Mouse (Mus musculus) liver (tissue): Measurements from ENCODE around the gene Chac2.
A peak's percentile ranks its signal among the peaks of the same experiment; 100 is the strongest.
"Not testable (repeated sequence)": the region's sequence is repeated elsewhere in the genome, so short reads cannot be mapped to it uniquely, and the experiment has no call there.

Experiments used
- DNase-seq: peaks from one replicate; pipeline ENCODE4 v3.0.0-alpha.2; 2020; ENCODE audit warnings: mixed read lengths

Gene Chac2

DNA sequence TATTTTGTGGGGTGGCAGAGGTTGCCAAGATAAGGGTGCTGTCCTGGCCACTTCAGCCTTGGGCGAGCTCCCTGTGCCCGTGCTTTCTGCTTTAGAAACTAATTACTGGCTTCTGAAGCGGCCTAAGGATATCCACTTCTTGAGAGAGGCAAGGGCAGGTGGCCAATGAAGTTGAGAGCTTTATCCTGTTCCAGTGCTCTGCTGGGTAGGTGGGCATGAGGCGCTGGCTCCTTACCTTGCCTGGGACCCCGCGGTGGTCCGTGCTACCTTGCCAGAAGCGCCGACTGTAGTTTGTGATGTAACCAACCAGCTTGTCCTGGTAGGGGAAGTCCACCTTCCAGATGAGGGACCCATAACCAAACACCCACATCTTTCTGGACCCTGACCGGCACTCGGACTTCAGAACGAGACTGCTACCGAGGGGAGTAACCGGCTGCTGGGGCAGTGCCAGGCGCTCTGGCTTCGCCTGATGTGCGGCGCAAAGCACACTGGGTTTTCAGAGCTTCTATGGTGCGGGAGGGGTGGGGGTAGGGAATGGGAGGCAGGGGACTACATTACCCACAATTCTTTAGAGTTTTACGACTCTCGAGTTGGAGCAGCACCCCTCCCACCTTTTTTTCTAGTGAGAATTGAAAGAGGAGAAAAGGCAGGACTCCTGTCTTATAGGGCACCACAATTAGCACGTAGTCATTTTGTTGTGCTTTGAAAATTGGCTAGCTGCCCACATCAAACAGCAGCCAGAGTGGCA, at the start of gene Chac2:
TSS of gene Chac2 (minus strand) at position 474 of the 748 bp plus-strand sequence.
- DNase-seq, result peak; percentile 93

DNA sequence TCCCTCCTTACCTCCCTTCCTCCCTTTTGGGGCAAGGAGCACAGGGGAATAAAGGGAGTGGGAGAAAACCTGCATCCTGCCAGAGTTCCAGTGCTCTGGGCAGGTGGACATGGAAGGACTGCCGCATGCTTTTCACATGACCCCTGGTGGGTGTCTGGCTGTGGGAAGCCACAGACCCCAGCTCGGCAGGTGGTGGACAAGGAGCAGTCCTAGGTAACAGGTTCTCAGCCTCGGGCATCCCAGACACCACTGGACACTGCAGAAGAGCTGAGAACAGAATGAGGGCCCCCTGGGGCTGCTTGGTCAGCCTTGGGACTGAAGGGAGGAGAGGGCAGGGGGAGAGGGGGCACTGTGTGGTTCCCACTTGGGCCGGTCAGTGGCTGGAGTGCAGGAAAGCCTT, 48.8 kb upstream of the Chac2 start:
- DNase-seq, result no peak

DNA sequence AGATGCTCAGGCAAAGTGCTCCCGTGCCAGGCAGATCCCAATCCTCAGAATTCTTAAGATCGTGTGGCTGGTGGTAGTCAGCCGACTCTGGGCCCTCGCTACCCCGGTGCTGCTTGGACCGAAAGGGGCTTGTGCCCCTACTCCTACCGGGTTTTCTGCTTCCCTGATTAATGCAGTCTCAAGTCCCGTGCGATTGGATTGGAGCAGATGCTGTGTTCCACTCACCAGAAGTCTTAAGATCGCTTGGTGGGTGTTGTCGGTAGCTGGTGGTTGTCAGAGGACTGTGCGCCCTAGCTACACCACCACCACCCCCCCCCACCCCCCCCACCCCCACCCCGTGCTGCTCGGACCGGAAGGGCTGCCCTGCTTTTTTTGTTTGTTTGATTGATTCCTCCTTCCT, 31.3 kb upstream of the Chac2 start:
- DNase-seq, result not testable (repeated sequence)

DNA sequence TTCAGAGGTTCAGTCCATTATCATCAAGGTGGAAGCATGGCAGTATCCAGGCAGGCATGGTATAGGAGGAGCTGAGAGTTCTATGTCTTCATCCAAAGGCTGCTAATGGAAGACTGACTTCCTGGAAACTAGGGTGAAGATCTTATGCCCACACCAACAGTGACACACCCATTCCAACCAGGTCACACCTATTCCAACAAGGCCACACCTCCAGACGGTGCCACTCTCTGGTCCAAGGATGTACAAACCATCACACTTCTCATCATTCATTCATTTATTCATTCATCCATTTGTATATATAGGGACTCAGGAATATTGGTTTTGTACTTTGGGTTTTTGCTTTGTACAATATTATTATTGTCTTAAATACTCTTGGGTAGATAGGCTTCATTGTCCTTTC, 23.5 kb upstream of the Chac2 start:
- DNase-seq, result peak; percentile 56

DNA sequence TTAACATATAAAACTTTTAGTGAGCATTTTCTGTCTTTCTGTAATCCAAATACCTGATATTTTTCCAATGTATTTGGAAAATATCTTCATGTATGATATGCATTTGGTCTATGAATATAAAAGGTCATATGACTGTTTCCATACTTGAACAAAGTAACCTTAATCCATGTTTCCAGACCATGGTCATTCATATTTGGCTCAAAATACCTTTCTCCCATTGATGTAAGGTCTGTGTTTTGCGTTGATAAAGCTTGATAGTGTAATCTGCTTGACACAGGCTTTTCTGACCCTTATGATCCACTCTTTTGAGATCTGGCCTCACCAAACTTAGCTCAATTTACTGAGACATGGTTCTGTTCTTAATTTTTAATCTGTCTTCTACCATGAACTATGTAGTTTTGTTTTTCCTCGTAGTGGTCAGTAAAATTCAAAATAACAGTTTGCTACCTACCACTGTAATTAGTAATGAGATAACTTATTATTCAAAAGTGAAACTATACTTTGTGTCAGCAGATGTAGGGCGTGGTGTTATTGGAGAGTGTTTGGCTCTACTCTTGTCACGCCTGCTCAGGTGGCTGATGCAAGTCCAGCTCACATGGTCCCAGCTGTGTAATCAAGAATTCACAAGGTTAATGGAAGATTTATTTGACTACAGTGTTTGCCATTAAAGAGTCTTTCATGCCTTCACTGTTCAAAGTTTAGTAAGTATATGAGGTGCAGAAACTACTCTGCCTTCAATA, 15.2 kb upstream of the Chac2 start:
- peak; percentile 72 for DNase-seq

DNA sequence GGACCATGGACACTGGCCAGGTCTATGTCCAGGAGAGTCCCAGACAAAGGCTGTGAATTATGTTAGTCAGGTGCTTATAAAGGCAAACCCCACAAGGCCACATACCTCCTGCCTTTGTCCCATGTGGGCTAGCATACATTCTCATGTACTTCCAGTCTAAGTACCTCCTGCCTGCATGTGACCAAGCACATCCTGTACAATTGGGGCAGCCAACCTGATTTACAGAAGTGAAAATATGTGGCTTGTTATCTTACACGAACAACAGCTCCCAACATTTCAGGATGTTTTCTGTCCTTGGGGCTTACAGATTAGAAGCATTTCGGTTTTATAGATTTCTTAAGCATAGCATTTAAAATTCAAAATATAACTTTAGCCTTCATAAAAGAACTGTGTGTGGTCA, 13.9 kb upstream of the Chac2 start:
- DNase-seq, result peak; percentile 41

DNA sequence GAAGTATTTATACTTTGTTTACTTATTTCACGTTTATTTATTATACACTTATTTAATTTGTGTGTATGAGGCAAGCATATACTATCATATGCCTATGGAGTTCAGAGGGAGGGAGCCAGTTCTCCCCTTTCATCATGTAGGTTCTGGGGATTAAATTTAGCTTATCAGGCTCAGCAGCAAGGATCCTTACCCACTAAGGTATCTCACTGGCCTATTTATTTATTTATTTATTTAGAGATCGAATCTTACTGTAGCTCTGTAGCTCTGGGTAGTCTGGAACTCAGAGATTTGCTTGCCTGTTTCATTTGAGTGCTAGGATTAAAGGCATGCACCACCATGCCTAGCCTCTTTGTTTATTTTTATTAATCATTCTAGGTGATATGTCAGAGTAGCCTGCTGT, 12.6 kb upstream of the Chac2 start:
- DNase-seq, result no peak

DNA sequence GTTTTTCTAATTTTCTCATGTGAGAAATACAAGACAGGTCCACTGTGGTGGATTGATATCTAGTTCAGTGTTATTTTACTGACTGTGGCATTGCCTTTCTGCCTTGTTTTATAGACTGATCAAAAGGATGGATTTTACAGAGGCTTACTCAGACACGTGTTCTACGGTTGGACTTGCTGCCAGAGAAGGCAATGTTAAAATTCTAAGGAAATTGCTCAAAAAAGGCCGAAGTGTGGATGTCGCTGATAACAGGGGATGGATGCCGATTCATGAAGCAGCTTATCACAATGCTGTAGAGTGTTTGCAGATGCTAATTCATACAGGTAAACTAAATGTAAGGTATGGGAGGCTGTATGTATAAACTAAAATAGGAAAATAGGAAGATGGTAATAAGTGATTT, 12.0 kb upstream of the Chac2 start:
- peak; percentile 54 for DNase-seq

DNA sequence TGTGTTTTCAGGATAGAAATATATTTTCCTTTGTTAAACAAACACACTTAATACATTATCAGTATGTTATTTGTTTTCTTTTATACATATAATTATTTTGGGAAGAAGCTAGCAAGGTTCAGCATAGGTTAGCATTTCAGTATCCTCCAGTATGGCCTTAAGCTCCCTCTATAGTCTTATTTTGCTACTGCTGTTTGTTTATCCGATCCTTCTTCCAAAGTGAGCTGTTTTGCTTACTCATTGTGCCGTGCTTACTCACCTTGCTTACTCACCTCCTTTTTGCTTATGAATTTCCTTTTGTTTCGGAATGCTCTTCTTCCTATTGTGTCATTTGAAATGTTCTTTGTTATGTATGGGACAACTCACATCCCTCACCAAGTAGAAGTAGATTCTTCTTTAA, 10.5 kb upstream of the Chac2 start:
- DNase-seq, result peak; percentile 67

DNA sequence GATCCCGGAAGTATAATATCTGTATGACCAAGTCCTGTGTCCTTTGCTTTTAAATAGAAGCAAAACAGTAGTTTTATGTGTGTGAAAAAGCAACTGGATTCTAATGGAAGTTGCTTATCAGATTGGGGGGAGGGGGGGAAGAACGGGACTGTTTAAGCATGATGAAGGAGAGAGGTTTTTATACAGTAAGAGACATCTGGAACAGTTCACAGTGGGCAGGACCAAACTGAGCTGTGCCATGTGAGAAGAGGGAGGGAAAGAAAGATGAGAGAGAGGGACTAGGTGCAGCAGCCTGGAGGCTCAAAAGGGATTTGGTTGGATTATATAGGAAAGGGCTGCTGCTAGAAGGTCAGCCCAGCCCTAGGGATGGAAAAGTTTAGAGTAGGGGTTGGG, 471 bp upstream of the Chac2 start:
- DNase-seq, result peak; percentile 18

DNA sequence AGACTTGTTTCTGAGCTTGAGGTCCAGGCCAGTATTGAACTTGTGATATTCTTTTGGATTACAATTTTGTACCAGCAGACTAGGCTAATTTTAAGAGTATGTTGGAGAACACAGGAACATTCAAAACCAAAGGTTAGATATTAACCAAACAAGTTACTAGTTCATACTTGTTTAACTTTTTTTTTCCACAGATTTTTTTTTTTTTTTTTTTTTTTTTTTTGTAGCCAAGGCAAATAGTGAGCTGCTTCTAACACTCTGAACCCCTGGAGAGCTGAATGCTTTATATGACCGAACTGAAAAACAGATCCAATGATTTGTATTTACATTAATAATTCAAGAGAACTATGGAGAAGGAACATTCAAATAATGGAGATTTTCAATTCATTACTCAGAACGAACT, 913 bp downstream of the Chac2 start:
- no peak for DNase-seq

DNA sequence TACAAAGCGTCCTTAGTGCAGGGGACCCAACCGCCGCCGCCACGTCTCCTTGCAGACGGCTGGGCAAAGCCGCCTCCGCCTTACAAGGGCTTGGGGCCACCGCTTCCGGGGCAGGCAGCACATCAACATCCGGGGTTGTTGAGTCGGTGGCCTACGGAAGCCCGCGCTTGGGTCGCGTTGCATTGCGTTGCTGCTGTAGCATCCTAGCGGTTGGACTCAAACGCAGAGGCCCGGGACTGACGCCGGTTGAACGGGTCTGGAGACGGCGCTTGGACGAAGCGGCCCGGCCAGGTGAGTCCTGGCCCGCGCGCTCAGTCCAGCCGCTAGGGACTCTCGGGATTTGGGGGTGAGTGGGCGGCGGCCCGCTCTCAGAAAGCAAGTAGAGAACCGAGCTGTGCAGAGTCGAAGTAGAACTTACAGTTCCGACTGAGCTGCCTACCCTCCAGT, 31.8 kb downstream of the Chac2 start, which contains the start of gene Erlec1:
TSS of gene Erlec1 (minus strand) at position 57 of the 447 bp plus-strand sequence.
- peak; percentile 90 for DNase-seq

DNA sequence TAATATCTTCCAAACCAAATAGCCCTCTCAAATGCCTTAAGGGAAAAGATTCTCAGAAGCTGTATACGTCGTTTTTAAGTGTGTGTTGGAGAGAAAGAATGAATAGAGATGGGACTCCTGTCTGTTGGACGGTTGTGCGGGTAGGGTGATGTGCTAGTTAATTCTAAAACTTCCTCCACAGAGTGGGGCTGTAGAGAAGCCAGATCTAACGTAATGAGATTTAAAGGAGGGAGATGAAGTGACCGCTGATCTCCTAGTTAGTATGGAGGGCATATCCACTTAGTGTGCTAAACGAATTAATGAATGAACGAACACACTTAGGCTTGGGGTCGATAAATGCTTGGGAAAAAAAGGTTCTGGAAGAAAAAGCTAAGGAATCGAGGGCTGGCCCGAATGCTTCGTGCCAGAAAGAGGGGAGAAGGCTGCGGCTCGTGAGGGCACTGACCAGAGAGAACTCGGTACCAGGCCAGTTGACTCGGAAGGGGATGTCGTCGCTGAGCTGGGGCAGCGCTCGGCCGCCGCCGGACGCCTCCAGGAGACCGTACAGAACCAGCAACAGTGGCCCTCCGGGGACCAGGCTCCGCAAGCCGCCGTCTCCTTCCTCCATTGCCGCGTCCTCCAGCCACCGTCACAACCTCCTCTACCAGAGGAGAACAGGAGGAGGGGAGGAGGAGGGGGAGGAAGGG, 32.5 kb downstream of the Chac2 start:
- DNase-seq, result peak; percentile 69

DNA sequence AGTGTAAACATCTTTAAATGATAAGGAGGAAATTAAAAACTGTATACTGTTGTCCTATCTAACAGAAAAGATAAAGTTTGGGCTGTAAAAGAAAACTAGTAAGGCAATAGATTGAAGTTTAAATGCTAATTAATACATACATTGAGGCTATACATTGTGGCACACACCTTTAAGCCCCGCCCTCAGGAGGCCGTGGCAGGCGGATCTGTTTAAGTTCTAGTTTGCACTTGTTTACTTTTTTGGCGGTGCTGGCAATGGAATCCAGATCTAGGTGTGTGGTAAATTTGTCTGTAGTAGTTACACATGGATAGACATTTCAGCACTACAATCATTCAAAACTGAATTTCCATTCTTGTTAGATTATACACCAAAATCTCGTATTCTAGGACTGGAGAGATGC, 33.3 kb downstream of the Chac2 start:
- peak; percentile 78 for DNase-seq

DNA sequence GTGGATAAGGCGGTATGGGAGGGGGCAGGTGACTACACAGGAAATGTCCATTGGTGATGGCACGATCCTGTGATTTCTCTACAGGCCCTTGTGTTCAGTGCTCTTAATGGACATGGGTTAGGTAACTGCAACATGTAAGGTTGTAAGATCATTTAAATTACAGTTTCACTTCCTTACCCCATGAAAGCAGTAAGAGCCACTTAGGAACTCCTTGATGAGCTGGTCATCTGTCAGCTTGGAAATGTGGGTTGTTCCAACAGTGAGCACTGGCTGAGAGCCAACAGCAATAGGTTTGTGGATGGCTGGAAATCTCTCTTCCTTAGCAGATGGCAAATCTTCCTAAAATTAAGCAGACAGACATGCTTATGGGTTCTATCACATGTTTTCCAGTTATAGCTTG, 42.6 kb downstream of the Chac2 start:
- DNase-seq, result no peak

DNA sequence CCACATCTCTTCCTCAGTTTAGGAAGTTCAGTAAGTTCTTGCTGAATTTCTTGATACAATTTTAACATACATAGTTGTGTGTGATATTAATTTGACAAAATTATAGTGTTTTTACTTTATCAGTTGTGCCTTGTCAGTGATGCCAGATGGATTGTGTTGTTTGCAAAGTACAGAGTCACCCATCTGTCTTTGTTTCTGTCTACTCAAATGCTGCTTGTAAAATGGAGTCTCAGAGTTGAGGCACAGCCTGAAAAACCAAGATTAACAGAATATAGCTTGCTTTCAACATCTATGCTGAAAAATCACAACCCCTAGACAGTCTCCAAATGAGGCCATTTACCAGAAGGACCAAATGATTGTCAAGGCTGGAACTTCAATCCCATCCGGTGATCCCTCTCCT, 57.7 kb downstream of the Chac2 start:
- DNase-seq, result no peak

DNA sequence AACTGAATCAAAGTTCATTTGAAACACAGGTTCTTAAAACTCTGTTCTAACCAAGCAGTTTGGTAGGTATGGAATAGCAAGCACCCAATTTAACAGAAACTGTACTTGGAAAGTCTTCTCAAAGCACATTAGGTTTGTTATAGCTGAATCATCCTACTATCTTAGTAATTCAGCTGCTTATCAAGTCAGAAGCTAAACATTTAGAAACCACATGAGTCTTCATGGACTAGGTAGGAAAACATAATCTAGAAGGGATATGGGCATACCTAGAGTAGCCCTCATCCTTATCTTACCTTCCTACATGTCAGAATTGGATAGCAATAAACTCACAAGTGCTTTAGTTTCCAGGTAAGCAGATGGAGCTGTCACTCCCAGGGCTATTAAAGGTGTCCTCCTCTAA, 58.1 kb downstream of the Chac2 start:
- DNase-seq, result no peak
